Mouse (Mus musculus): Measurements from ENCODE around the gene Crtap. TPM values are rescaled to one million over a fixed set of nuclear protein-coding genes. Genes with fewer than 3 reads are reported as not detected.

Crtap gene
- polyA plus RNA-seq (2015; fragmentation: Nextera tagmentation; extraction: Ambion mirVana), result 107 and 110 TPM in 2 replicates

DNA sequence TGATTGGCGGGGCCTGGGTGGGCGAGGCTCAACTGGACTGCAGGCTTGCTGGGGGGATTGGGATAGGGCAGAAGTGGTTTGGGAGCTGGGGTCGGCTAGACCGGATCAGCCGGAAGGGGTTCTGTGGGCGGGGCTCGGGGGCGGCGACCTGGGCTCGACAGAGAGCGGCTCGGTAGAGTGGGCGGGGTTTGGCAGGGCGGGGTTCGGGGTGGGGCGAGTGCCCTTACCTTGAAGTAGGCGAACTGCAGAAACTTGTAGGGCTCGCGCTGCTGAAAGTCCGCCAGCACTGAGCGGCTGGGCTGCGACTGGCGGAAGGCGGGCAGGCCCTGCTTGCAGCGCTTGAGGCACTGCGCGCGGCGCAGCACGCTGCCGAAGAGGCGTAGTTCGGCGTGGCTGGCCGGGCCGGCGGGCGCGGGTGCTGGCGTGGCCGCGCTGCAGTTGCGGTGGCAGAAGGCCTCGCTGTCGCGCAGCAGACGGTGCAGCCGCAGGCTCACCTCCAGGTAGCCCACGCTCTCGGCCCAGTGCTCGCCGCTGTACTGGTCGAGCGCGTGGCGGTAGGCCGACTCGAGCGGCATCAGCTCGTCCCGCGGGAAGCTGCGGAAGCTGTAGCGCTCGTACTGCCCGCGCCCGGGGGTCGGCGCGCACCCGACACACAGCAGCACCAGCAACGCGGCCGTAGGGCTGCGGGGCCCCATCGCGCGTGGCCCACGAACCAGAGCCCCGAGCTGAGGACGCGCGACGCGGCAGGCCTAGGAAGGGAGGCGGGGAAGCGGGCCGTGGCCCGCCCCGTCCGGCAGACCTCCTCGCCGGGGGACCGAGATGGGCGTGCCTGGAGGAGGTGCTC, at the start of gene Crtap:
Crtap (minus strand) TSS at position 771 of the 844 bp plus-strand sequence.
- H3K27ac ChIP-seq, result peak within 1 kb of the TSS; percentile 95
- H3K4me2 ChIP-seq (replicated peaks), result peak within 1 kb of the TSS; percentile 88
- no peaks in the 10 kb centered on the region for H3K9me3 ChIP-seq
- peak within 1 kb of the TSS; percentile 88 for H3K9ac ChIP-seq
- peak; percentile 86 for ATAC-seq
- H3K36me3 ChIP-seq, result no peaks in the 10 kb centered on the region
- peaks cover 19% of the 10 kb centered on the region for H3K4me1 ChIP-seq (replicated peaks)
- no peaks in the 10 kb centered on the region for H3K27me3 ChIP-seq (replicated peaks)
- 1% methylated on average over 96 of the region's 96 CpGs for WGBS
- H3K4me3 ChIP-seq (replicated peaks), result peak within 1 kb of the TSS; percentile 88

DNA sequence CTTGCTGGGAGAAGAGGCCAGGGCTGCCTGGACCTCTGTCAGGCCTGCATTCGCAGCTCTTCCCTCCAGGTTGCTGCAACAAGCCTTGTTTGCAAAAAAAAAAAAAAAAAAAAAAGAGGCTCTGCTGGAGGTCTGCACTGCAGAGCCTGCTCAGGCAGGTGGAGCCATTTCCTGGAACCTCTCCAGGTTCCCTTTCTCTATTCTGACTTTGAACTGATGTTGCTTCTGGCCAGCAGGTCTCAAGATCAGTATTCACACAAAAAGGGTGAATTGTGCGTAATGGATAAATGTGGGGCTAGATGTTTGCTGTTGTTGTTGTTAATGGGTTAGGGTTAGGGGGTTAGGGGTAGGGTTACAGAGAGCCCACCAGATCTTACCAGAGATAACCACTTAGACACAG, 45.2 kb upstream of the Crtap start:
- no peaks in the 10 kb centered on the region for H3K9me3 ChIP-seq

DNA sequence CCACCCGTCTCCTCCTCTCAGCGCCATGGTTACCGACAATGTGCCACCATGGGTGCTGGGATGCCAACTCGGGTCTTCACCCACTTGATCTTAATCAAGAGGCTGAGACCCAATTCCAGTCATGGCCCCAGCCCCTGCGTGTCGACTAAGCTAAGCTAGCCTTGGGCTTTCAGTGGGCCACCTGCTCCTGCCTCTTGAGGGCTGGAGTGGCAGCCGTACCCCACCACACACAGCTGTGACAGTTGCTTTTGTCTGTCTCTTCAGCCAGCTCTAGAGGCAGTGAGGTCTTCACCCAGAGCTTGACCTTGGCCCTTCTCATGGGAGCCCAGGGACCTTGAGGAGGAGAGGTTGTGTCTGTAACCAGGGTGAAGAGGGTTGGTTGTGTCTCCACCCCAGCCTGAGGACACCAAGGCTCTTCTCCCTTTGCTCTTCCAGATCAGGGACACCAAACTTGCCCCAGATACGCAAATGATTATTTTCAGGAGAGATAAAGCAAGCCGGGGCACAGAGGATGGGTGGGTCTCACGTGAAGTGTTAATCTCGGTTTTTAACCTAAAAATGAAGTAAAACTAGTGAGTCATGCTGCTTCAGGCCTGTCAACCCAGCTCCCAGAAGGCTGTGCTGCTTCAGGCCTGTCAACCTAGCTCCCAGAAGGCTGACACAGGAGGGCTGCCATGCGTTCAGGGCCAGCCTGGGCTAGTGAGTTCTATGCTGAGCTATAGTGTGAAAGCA, 37.8 kb upstream of the Crtap start:
- 85% methylated on average over 12 of the region's 12 CpGs for WGBS
- no peaks in the 10 kb centered on the region for H3K9me3 ChIP-seq

More for the DNA sequence above, 45.2 kb upstream of the Crtap start:
- 85% methylated on average over 2 of the region's 2 CpGs for WGBS
- Histone ChIP-seq H3K27ac (no peak overlapping the region), H3K4me3 (replicated peaks) (no peak overlapping the region), H3K4me2 (replicated peaks) (no peak overlapping the region), H3K9ac (no peak overlapping the region), H3K27me3 (replicated peaks) (no peaks in the 10 kb centered on the region), H3K4me1 (replicated peaks) (no peaks in the 10 kb centered on the region), H3K36me3 (peaks cover 8% of the 10 kb centered on the region; the same call in 1 of the 2 replicates)
- ATAC-seq, result no peak

DNA sequence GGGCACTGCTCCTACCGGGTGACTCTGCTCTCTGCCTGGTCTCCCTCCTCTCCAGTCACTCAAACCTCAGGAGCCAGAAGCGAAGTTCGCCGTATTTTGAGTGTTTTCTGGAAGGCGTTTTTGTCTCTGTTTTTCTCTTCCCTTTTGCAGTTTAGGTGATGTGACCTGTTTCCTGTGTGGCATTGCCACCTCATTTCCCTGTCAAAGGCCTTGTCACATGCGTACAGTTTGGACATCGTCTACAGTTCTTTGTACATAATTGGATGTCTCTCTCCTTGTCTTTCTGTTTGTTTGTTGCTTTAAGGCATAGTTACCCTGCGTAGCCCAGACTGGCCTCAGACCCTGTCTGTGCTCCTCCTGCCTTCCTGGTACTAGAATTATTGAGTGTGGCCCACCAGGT, 37.0 kb upstream of the Crtap start:
- Histone ChIP-seq H3K9ac (no peak overlapping the region), H3K27me3 (replicated peaks) (no peaks in the 10 kb centered on the region), H3K4me2 (replicated peaks) (no peak overlapping the region), H3K36me3 (peaks cover 8% of the 10 kb centered on the region), H3K4me3 (replicated peaks) (no peak overlapping the region), H3K4me1 (replicated peaks) (no peaks in the 10 kb centered on the region), H3K9me3 (no peaks in the 10 kb centered on the region), H3K27ac (no peak overlapping the region)
- WGBS, result 86% methylated on average over 8 of the region's 8 CpGs
- no peak for ATAC-seq

More for the DNA sequence above, 37.8 kb upstream of the Crtap start:
- Histone ChIP-seq H3K27ac (no peak overlapping the region), H3K36me3 (peaks cover 10% of the 10 kb centered on the region), H3K4me3 (replicated peaks) (no peak overlapping the region), H3K27me3 (replicated peaks) (no peaks in the 10 kb centered on the region), H3K4me1 (replicated peaks) (no peaks in the 10 kb centered on the region), H3K4me2 (replicated peaks) (no peak overlapping the region), H3K9ac (no peak overlapping the region)
- peak; percentile 13; the same call in 1 of the 2 replicates for ATAC-seq

DNA sequence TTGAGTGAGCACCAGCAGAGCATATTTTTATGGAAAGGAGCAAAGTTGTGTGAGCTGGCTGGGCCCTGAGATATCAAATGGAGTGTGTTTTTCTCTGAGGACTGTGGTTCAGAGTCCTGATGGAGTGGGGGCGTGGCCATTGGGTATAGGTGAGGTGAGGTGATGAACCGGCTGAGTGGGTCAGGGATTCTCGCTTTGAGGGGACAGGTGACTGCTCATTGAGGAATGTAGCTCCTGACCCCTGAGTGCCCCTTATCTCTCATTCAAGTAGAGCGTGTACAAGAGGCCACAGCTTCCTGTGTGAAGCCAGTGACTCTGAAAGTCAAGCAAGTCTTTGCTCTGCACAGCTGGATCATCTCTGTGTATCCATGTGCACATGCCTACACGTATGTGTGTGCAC, 35.7 kb upstream of the Crtap start:
- Histone ChIP-seq H3K4me2 (replicated peaks) (no peak overlapping the region), H3K27ac (no peak overlapping the region), H3K9ac (no peak overlapping the region), H3K4me3 (replicated peaks) (no peak overlapping the region), H3K36me3 (peaks cover 8% of the 10 kb centered on the region), H3K9me3 (no peaks in the 10 kb centered on the region), H3K4me1 (replicated peaks) (no peaks in the 10 kb centered on the region), H3K27me3 (replicated peaks) (no peaks in the 10 kb centered on the region)
- ATAC-seq, result no peak
- WGBS, result 78% methylated on average over 5 of the region's 5 CpGs

DNA sequence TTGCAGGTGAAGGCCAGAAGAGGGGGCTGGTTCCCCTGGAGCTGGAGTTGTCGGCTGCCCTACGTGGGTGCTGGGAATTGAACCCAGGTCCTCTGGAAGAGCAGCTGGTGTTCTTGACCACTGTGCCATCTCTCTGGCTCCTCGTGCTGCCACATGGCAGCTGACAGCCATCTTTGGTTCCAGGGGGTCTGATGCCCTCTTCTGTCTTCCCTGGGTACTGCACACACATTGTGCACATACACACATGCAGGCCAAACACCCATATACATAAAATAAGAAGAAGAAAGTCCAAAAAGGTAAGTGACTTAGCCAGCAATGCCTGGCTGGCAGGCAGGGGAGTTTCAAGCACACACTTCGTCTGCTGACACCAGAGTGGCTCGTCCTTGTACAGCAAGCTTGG, 35.1 kb upstream of the Crtap start:
- ATAC-seq, result no peak
- 94% methylated on average over 5 of the region's 5 CpGs for WGBS

DNA sequence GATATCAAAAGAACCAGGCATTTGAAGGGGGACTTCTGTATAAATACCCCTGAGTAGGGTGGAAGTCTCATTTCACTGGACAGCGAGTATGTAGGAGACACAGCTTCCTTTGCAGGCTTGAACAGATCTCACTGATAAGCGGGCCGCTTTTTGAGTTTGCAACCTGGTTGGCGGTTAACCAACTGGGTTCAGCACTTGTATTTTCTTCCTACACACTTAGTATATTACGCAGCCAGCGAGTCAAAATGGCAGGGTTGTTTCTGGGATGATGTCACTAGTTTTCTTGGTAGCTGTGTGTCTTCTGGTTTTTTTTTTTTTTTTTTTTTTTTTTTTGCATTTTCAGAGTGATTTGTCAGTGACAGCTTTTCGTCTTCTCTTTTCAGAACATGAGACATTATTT, 31.3 kb upstream of the Crtap start:
- H3K27me3 ChIP-seq (replicated peaks), result no peaks in the 10 kb centered on the region
- ATAC-seq, result no peak
- no peaks in the 10 kb centered on the region for H3K9me3 ChIP-seq
- H3K36me3 ChIP-seq, result peaks cover 8% of the 10 kb centered on the region
- H3K9ac ChIP-seq, result no peak overlapping the region
- 91% methylated on average over 7 of the region's 7 CpGs for whole genome bisulfite sequencing
- H3K4me1 ChIP-seq (replicated peaks), result no peaks in the 10 kb centered on the region
- H3K27ac ChIP-seq, result no peak overlapping the region
- no peak overlapping the region for H3K4me2 ChIP-seq (replicated peaks)
- H3K4me3 ChIP-seq (replicated peaks), result no peak overlapping the region

More for the DNA sequence above, 35.1 kb upstream of the Crtap start:
- no peak overlapping the region for H3K9ac ChIP-seq
- H3K4me1 ChIP-seq (replicated peaks), result no peaks in the 10 kb centered on the region
- no peak overlapping the region for H3K4me2 ChIP-seq (replicated peaks)
- H3K27ac ChIP-seq, result no peak overlapping the region
- peaks cover 8% of the 10 kb centered on the region for H3K36me3 ChIP-seq
- no peak overlapping the region for H3K4me3 ChIP-seq (replicated peaks)
- H3K27me3 ChIP-seq (replicated peaks), result no peaks in the 10 kb centered on the region
- H3K9me3 ChIP-seq, result no peaks in the 10 kb centered on the region

DNA sequence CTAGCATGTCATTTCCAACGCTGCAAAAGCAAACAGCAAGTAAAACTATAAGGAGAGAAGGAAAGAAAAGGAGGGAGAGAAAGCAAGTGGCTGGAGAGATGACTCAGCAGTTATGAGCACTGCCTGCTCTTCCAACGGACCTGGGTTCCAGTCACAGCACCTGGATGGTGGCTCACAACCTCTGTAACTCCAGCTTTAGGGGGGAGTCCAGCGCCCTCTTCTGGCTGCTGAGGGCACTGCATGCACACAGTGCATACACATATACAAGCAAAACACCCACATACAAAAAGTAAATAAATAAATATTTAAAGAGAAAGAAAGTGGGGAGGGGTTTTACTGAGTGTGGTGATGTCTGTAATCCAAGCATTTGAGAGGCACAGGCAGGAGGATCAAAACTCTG, 30.6 kb upstream of the Crtap start:
- H3K9me3 ChIP-seq, result no peaks in the 10 kb centered on the region
- H3K4me3 ChIP-seq (replicated peaks), result no peak overlapping the region
- no peak overlapping the region for H3K9ac ChIP-seq
- H3K27me3 ChIP-seq (replicated peaks), result no peaks in the 10 kb centered on the region
- peaks cover 8% of the 10 kb centered on the region for H3K36me3 ChIP-seq
- H3K4me1 ChIP-seq (replicated peaks), result no peaks in the 10 kb centered on the region
- 72% methylated on average over 3 of the region's 3 CpGs for WGBS
- H3K27ac ChIP-seq, result no peak overlapping the region
- H3K4me2 ChIP-seq (replicated peaks), result no peak overlapping the region
- no peak for ATAC-seq

DNA sequence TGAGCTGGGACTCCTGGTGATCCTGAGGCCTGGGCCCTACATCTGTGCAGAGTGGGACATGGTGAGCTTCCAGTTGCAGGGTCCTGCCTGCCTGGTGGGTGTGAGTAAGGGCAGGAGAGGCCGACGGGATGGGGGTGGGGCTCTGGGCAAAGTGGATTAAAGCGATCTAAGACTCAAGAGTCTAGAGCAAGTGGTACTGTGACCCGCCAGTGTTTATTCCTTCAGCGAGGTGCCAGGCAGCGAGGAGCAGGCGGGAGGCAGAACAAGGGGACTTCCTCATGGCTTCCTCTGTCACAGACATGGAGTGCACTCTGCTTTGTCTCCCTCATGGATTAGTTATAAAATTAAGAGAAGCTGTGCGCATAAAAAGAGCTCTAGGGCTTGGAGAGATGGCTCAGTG, 30.0 kb upstream of the Crtap start:
- H3K4me1 ChIP-seq (replicated peaks), result no peaks in the 10 kb centered on the region
- ATAC-seq, result no peak
- no peaks in the 10 kb centered on the region for H3K9me3 ChIP-seq
- 76% methylated on average over 8 of the region's 8 CpGs for WGBS
- H3K9ac ChIP-seq, result no peak overlapping the region
- H3K27me3 ChIP-seq (replicated peaks), result no peaks in the 10 kb centered on the region
- H3K4me3 ChIP-seq (replicated peaks), result no peak overlapping the region
- H3K36me3 ChIP-seq, result peaks cover 4% of the 10 kb centered on the region
- H3K27ac ChIP-seq, result no peak overlapping the region
- H3K4me2 ChIP-seq (replicated peaks), result no peak overlapping the region

DNA sequence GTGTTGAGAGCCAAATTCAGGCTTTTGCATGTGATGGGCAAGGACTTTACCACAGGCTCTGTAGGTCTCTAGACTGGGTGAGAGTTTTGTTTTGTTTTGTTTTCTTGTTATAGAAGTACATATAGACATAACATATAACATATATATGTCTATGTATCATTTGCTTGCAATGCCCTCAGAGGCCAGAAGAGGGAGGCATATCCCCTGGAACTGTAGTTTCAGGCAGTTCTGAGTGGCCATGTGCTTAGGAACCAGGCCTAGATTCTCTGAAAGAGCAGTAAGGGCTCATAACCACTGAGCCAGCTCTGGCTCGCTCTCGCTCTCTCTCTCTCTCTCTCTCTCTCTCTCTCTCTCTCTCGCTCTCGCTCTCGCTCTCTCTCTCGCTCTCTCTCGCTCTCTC, 27.7 kb upstream of the Crtap start:
- H3K36me3 ChIP-seq, result peaks cover 3% of the 10 kb centered on the region; the same call in 1 of the 2 replicates
- ATAC-seq, result no peak
- no peak overlapping the region for H3K4me3 ChIP-seq (replicated peaks)
- no peaks in the 10 kb centered on the region for H3K4me1 ChIP-seq (replicated peaks)
- H3K9me3 ChIP-seq, result no peaks in the 10 kb centered on the region
- no peaks in the 10 kb centered on the region for H3K27me3 ChIP-seq (replicated peaks)
- H3K4me2 ChIP-seq (replicated peaks), result no peak overlapping the region
- no peak overlapping the region for H3K27ac ChIP-seq
- H3K9ac ChIP-seq, result no peak overlapping the region
- WGBS, result 86% methylated on average over 7 of the region's 7 CpGs

DNA sequence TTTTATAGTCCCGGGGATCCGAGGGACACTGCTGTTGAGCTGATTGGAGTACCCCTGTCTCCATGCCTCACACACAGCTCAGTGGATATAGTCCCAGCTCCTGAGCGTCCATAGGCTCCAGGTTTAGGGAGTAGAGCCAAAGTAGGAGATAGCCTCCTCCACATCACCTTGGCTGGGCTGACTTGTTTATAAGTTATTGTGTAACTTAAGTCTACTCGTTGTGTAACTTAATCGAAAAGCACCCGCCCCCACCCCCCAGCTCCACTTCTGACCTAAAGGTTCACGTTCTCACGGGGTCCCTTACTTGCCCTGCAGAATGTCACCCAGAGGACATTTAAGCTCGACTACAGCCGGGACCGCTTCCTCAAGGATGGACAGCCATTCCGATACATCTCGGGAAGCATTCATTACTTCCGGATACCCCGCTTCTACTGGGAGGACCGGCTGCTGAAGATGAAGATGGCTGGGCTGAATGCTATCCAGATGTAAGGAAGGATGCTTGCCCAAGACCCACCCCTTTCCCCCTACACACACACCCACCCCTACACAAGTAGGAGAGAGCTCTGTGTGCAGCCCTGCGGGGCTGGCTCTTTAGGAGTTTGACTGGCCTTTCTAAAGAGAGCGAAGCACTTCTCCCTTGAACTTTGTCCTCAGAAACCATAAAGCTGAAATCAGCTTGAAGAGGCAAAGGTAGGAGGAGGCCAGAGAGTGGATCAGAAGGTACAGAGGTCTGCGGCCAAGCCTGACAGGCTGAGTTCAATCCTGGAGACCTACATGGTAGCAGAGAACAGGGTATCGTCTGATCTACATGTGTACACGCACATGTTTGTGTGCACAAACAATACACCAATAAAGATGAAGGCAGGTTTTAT, 26.4 kb upstream of the Crtap start:
- 80% methylated on average over 21 of the region's 21 CpGs for WGBS
- Histone ChIP-seq H3K27ac (no peak overlapping the region), H3K36me3 (peaks cover 3% of the 10 kb centered on the region; the same call in 1 of the 2 replicates), H3K4me2 (replicated peaks) (no peak overlapping the region), H3K9ac (no peak overlapping the region), H3K9me3 (no peaks in the 10 kb centered on the region), H3K4me1 (replicated peaks) (no peaks in the 10 kb centered on the region), H3K27me3 (replicated peaks) (no peaks in the 10 kb centered on the region), H3K4me3 (replicated peaks) (no peak overlapping the region)
- peak; percentile 63 for ATAC-seq

DNA sequence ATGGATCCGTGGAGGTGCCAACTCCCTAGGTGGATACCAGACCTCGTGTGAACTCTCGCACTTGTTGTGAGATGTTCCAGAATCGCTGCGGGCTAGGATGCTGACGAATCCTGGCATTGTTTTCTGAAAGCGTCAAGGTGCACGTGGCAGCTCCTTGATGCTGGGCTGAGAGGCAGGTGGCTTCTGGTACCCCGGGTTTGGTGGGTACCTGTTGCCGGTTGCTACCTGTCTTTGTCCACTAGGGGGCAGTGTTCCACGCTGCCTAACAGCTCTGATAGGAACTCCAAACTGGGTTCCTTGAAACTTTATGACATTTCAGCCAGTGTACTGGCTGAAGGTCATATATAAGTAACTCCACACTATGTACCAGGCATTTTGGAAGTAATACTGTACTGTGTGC, 25.2 kb upstream of the Crtap start:
- no peaks in the 10 kb centered on the region for H3K9me3 ChIP-seq
- H3K4me1 ChIP-seq (replicated peaks), result no peaks in the 10 kb centered on the region
- H3K36me3 ChIP-seq, result peaks cover 5% of the 10 kb centered on the region; the same call in 1 of the 2 replicates
- 28% methylated on average over 11 of the region's 11 CpGs for WGBS
- ATAC-seq, result peak; percentile 32
- H3K4me2 ChIP-seq (replicated peaks), result no peak overlapping the region
- H3K4me3 ChIP-seq (replicated peaks), result no peak overlapping the region
- no peak overlapping the region for H3K9ac ChIP-seq
- no peaks in the 10 kb centered on the region for H3K27me3 ChIP-seq (replicated peaks)
- no peak overlapping the region for H3K27ac ChIP-seq
